Mouse (Mus musculus): Measurements from ENCODE around the gene Srm.

- TF ChIP-seq SIN3A (IDR thresholded peaks at IDR 0.05; ENCODE audit: low read length) = no peak
- TF ChIP-seq POLR2A (IDR thresholded peaks at IDR 0.05; ENCODE audit: low read depth, low read length) = no peak
- no peak for TF ChIP-seq CTCF (conservative IDR thresholded peaks at IDR 0.05 in 1 of 2, IDR thresholded peaks at IDR 0.05 in 1 of 2; ENCODE audit: low read depth in 2 of 2, low read length in 2 of 2)
Measured at GRCm38 (mm10) chr4:148600316-148600715, 9.0 kb downstream of the Srm start.

All from CH12.LX (cell line).